Mouse (Mus musculus) right cerebral cortex, postnatal 25 days (tissue): Measurements from ENCODE around the gene Ppp4r4.
A peak's percentile ranks its signal among the peaks of the same experiment; 100 is the strongest.
"Not testable (repeated sequence)": the region's sequence is repeated elsewhere in the genome, so short reads cannot be mapped to it uniquely, and the experiment has no call there.

ENCODE experiments used
- DNase-seq: peaks from one replicate; pipeline ENCODE4 v3.0.0; 2022

Gene Ppp4r4

DNA sequence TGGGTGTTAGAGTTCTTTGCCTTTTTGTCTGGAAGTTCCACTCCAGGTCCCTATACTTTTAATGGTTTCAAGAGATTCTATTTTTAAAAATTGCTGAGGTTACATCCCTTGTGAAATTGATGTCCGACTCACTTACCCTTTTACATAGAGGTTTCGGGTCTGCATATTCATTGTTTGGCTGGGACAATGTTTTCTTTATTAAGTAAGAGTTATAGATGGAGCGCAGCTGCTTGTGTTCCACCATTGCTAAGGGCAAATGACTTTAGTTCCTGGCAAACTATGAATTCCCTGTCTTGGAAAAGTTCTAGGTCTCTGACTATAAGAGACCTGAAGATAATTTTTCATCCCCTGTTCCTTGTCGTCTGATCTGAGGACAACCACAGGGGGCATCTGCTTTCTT is 8.3 kb downstream of the Ppp4r4 start:
- DNase-seq, result no peak

GRCm38 (mm10) chr12:103543351-103543750 is 11.3 kb downstream of the Ppp4r4 start:
- DNase-seq, result no peak

DNA sequence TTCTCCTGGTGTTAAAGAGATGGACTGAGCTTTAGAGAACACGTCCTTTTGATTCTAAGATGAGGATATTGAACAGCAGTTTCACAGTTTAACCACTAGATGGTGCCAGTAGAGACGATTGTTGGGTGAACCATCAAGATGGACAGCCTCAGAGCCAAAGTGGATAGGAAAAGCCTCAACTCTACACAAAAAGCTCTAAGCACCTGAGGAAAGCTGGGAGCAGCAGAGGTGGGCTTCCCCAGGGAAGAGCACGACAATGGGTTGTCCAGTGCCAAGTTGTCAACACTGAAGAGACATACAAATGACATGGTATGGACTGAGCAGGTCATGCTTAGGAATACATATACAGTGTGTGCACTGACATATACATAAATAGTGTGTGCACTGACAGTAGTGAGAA is 12.1 kb downstream of the Ppp4r4 start:
- no peak for DNase-seq

GRCm38 (mm10) chr12:103547438-103547837 is 15.4 kb downstream of the Ppp4r4 start:
- DNase-seq, result no peak

GRCm38 (mm10) chr12:103548526-103548925 is 16.4 kb downstream of the Ppp4r4 start:
- no peak for DNase-seq

- no peak for DNase-seq
These were observed 18.0 kb downstream of the Ppp4r4 start for GRCm38 (mm10) chr12:103550047-103550446.

DNA sequence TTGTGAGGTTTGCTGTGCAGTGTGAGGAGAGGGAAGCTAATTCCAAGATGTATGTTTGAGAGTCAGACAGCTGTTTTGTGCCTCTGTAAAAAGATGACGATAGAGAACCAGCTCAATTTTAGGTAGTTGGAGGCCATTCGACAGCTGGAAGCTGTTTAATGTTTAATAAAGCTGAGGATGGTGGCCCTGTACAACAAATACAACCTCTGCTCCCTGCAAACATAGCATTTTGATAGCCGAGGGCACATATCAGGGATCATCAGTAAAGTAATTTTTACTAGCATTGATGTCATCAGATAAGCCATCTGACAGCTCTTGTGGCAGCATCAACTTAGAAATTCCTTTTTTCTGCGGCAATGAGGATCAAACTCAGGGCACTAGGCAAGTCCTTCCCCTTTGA is 19.3 kb downstream of the Ppp4r4 start:
- no peak for DNase-seq

- DNase-seq, result no peak
These were observed 20.4 kb downstream of the Ppp4r4 start for GRCm38 (mm10) chr12:103552506-103552905.

DNA sequence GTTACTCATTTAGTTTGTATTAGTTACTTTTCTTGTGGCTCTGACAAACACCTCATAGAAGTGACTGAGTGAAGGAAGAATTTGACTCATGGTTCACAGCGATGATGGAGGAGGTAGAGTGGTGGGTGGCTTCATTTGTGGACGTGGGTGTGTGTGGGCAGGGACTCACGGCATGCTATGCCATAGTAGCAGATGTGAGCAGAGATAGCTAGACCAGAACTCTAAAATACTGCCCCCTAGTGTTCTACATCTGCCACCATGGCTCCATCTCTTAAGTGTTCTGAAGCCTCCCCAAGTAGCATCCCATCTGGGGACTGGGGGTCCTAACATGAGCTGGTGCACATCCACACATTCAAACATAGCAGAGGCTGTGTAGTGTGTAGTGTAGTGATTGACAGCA is 21.4 kb downstream of the Ppp4r4 start:
- DNase-seq, result no peak

- DNase-seq, result no peak
These were observed 24.8 kb downstream of the Ppp4r4 start for GRCm38 (mm10) chr12:103556856-103557255.

DNA sequence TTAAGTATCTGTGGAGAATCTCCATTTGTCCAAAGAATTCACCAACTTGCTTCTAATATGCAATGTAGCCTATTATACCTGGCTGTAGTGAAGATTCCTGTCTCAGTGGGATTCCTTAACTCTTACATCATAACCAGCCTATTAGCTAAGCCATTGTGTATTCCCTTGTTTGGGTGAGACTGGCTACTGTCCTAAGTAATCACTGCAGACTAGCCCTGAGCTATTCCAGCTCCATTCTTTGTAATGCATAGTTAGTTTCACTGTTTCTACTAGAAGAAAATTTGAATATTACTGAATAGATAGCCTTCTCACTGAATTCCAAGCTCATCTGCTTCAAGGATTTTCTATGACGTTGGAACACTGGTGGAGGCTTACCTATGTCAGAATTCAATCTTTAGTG is 32.6 kb downstream of the Ppp4r4 start:
- no peak for DNase-seq

GRCm38 (mm10) chr12:103565151-103565550 is 33.1 kb downstream of the Ppp4r4 start:
- no peak for DNase-seq

DNA sequence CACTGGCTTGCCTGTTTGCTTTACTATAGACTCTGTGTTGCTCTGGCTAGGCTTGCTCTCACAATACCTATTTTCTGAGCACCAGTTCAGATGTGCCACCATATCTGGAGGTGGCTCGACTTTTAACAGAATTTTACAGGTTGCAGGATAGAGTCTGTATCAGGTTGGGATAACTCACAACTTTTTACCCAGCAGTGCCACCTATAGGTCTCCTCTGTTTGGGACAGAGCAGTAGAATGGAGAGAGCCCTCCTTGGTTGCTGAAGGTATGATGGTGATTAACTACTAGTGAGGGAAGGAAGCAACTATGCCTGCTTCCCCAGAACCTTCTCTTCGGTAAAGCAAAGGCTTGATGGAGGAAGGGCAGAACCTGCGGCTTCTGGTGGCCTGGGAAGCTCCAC is 35.0 kb downstream of the Ppp4r4 start:
- DNase-seq, result no peak

DNA sequence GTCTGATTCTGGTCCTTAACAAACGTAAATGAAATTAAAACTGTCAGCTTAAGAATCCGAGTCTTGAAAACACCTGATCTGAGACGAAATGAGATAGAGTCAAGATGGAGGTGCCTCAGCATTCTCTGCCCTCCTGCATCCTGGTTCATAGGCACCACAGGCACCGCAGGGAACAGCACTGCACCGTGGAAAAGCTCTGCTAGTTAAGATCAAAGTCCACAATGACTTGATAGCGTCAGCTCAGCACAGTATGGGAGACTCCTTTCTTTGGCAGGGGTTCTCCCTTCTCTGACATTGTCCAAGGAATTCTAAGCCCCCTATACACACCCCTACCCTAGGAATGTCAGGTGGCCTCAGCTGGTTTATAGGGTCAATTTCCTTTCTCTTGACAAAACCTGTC is 37.6 kb downstream of the Ppp4r4 start:
- no peak for DNase-seq

DNA sequence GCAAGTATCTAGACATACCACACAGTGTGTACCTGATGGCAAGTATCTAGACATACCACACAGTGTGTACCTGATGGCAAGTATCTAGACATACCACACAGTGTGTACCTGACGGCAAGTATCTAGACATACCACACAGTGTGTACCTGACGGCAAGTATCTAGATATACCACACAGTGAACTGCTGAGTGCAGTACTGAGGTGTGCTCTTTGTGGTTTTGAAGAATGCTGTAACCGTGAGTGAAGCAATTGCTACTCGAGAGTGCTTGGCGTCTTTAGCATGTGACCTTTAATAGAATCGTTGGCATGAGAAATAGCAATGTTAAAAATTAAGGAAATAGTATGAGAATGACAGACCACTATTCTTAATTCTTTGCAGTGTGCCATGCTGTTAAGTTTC is 46.1 kb downstream of the Ppp4r4 start:
- not testable (repeated sequence) for DNase-seq

DNA sequence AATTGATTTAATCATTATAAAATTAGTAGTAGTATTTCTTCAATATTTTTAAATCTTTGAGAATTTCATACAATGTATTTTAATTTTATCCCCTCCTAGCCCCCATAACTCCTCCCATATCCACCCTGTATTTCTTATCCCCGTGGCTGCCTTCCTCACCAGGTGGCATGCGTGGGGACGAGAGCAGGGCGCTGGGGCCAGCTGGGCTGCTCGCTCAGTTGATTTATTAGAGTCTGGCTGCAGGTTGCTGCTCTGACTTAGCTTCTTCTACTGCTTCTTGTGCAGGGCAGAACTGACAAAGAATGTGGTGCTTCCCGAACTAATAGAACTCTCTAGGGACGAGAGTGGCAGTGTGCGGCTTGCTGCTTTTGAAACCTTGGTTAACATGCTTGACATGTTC is 51.7 kb downstream of the Ppp4r4 start:
- DNase-seq, result no peak

GRCm38 (mm10) chr12:103598411-103598810 is 66.3 kb downstream of the Ppp4r4 start:
- no peak for DNase-seq

GRCm38 (mm10) chr12:103600364-103600763 is 68.3 kb downstream of the Ppp4r4 start:
- DNase-seq, result no peak

GRCm38 (mm10) chr12:103601839-103602238 is 69.8 kb downstream of the Ppp4r4 start:
- no peak for DNase-seq

DNA sequence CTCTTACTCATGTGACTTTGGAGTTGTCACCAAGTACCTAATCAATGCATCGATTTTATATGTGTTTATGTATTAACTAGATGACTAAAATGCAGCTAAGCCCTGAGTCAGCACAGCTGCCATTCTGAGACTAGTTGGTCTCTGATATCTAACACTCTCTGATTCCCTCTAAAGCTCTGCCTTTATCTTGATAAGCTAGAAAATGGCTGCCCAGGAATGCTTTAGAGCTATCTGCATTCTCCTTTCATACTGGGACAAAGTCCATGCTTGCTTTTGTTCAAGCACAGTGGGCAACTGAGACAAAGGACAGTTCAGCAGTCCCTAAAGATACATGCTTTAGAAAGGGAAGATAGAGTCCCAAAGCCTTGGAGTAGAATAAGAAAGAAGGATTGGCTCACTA is 83.1 kb downstream of the Ppp4r4 start:
- DNase-seq, result no peak

- DNase-seq, result no peak
These were observed 83.7 kb downstream of the Ppp4r4 start for GRCm38 (mm10) chr12:103615734-103616133.

GRCm38 (mm10) chr12:103616860-103617261 is 84.8 kb downstream of the Ppp4r4 start:
- no peak for DNase-seq

DNA sequence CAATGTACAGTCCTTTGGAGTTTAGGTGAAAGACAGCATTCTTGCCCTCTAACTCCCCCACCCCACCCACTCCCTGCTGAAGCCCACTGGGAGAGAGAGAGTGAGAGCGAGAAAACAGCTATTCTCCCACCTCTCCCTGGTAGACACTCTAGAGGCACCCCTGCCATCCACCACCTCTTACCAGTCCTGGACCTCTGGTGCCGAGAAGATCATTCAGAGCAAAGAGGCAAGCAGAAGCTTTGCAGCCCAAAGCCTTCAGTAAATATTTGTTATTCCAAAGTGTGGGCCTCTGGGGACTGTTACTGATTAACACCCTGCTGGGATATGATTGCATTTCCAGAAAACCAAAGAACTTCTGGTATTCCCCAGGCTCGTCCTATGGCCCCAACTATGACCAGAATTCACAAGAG is 99.1 kb downstream of the Ppp4r4 start, which contains the start of gene Serpina10:
Serpina10 (minus strand) TSS at position 242 of the 410 bp plus-strand sequence.
- DNase-seq, result no peak

GRCm38 (mm10) chr12:103634430-103634829 is 102.3 kb downstream of the Ppp4r4 start:
- DNase-seq, result no peak

DNA sequence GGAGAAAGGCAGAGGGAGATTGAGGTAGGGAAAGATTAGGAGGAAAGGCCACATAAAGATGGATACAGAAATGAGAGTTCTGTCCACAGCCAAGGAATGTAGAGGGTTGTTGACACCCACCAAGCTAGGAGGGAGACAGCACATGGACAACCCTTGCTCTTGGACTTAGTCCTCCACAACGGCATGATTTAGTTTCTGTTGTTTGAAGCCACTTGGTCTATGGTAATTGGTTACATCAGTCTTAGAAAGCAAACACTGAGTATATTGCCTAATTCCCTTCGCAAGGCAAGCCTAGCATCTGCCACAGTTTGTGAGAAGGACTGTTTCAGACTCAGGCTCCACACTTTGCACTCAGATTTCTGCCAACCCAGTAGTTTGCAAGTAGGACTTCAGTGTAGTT is 103.8 kb downstream of the Ppp4r4 start:
- DNase-seq, result no peak

GRCm38 (mm10) chr12:103643336-103643735 is 111.3 kb downstream of the Ppp4r4 start:
- DNase-seq, result peak; percentile 63
